Mouse (Mus musculus) cerebellum, adult 2 months (tissue): ENCODE data around the gene Gm3409.

ENCODE experiments used
- CTCF ChIP-seq: fragments of 200-500 bp; IDR thresholded peaks from 2 replicates; pipeline ENCODE4 v1.5.1; 2011; ENCODE audit warnings: low read depth, mild to moderate bottlenecking, control low read depth, low read length, moderate library complexity, borderline replicate concordance; ENCODE audit not compliant: insufficient read depth
- POLR2A ChIP-seq: fragments of 200-500 bp; IDR thresholded peaks from 2 replicates; pipeline ENCODE4 v1.6.1; 2011; ENCODE audit warnings: low read length, control low read depth, borderline replicate concordance; ENCODE audit not compliant: insufficient read depth

GRCm38 (mm10) chr5:146576668-146577067 is 39.2 kb downstream of the Gm3409 start:
- TF ChIP-seq CTCF: no peak
- TF ChIP-seq POLR2A: no peak
